In the genomic region with DNA sequence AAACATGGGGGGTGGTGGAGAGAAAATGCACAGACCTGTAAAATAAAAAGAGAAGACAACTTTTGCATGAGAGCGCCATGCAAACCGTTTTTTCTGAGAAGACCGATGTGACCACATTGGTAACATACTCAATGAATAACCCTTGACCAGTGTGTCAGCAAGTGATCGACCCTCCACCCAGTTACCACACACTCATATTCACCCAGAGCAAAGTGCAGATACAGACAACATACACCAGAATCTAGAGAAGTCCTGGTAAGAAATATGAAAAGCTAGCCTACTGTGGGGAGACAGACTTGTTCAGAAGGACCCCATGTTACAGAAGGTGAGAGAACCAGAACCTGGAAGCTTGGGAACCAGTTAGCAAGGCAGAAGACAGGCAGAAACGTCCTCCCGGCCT, we compare ENCODE assay signal across 8 mouse cellular contexts. TPM values are rescaled to one million over a fixed set of nuclear protein-coding genes. Genes with fewer than 3 reads are reported as not detected.
DNase-seq lines count a peak whose midpoint lies in the region; ATAC-seq and TF ChIP-seq lines count a peak whose summit lies in the region.

No protein-coding gene starts in this region.

- no peaks in the 10 kb centered on the region for H3K9me3 ChIP-seq in heart, embryonic 16.5 days (replicated peaks; ENCODE audit: control insufficient read depth, low read length)
- no peaks in the 10 kb centered on the region for H3K9me3 ChIP-seq in embryonic facial prominence, embryonic 12.5 days
- no peaks in the 10 kb centered on the region for H3K9me3 ChIP-seq in hindbrain, embryonic 15.5 days
- H3K9me3 ChIP-seq in midbrain, postnatal 0 days (ENCODE audit: low read length) = no peaks in the 10 kb centered on the region

- no peaks in the 10 kb centered on the region for H3K36me3 ChIP-seq in heart, embryonic 16.5 days (ENCODE audit: control insufficient read depth, insufficient read depth)
- H3K36me3 ChIP-seq in embryonic facial prominence, embryonic 12.5 days = no peaks in the 10 kb centered on the region
- 0 out of 2 replicates have a peak, but pooled peaks cover 6% of the 10 kb centered on the region for H3K36me3 ChIP-seq in hindbrain, embryonic 15.5 days
- 0 out of 2 replicates have a peak, but pooled peaks cover 4% of the 10 kb centered on the region for H3K36me3 ChIP-seq in midbrain, postnatal 0 days (ENCODE audit: insufficient read depth, low read length)

- H3K27me3 ChIP-seq in heart, embryonic 16.5 days (ENCODE audit: control insufficient read depth, insufficient read depth, low read length) = peaks cover 38% of the 10 kb centered on the region
- no peaks in the 10 kb centered on the region for H3K27me3 ChIP-seq in embryonic facial prominence, embryonic 12.5 days
- peaks cover 13% of the 10 kb centered on the region for H3K27me3 ChIP-seq in hindbrain, embryonic 15.5 days
- no peaks in the 10 kb centered on the region for H3K27me3 ChIP-seq in midbrain, postnatal 0 days (ENCODE audit: insufficient read depth, low read length)

- no peak overlapping the region; the same call in 1 of the 2 replicates for H3K9ac ChIP-seq in heart, embryonic 16.5 days (ENCODE audit: low read length)
- no peak overlapping the region for H3K9ac ChIP-seq in embryonic facial prominence, embryonic 12.5 days
- no peak overlapping the region for H3K9ac ChIP-seq in hindbrain, embryonic 15.5 days
- H3K9ac ChIP-seq in midbrain, postnatal 0 days (replicated peaks; ENCODE audit: low read length, poor library complexity, severe bottlenecking) = no peak overlapping the region

- peaks cover 18% of the 10 kb centered on the region for H3K4me1 ChIP-seq in heart, embryonic 16.5 days (ENCODE audit: control insufficient read depth, insufficient read depth, low read length)
- H3K4me1 ChIP-seq in embryonic facial prominence, embryonic 12.5 days = peaks cover 13% of the 10 kb centered on the region; the same call in 1 of the 2 replicates
- H3K4me1 ChIP-seq in hindbrain, embryonic 15.5 days (replicated peaks) = peaks cover 28% of the 10 kb centered on the region
- peaks cover 8% of the 10 kb centered on the region; the same call in 1 of the 2 replicates for H3K4me1 ChIP-seq in midbrain, postnatal 0 days (ENCODE audit: insufficient read depth, low read length)

- peak overlapping the region; percentile 69 for H3K4me2 ChIP-seq in heart, embryonic 16.5 days (ENCODE audit: low read depth, low read length)
- peak overlapping the region; percentile 70 for H3K4me2 ChIP-seq in embryonic facial prominence, embryonic 12.5 days (replicated peaks)
- H3K4me2 ChIP-seq in hindbrain, embryonic 15.5 days = peak overlapping the region; percentile 67
- H3K4me2 ChIP-seq in midbrain, postnatal 0 days (ENCODE audit: low read depth, low read length, poor library complexity, severe bottlenecking) = peak overlapping the region; percentile 84

- intact Hi-C loops in heart, postnatal 10 days (cut with DNase I) = no loop called here

- H3K4me3 ChIP-seq in heart, embryonic 16.5 days (ENCODE audit: low read length) = peak overlapping the region; percentile 54
- H3K4me3 ChIP-seq in embryonic facial prominence, embryonic 12.5 days = peak overlapping the region; percentile 63; the same call in 1 of the 2 replicates
- peak overlapping the region; percentile 88 for H3K4me3 ChIP-seq in hindbrain, embryonic 15.5 days
- H3K4me3 ChIP-seq in midbrain, postnatal 0 days (ENCODE audit: low read depth, low read length) = peak overlapping the region; percentile 79; the same call in 1 of the 2 replicates

- no peak for ATAC-seq in heart, embryonic 16.5 days (replicated peaks; ENCODE audit: extremely low read depth, insufficient read depth, low FRiP score)
- ATAC-seq in embryonic facial prominence, embryonic 12.5 days (ENCODE audit: insufficient number of reproducible peaks, insufficient read depth, low FRiP score, low TSS enrichment) = peak; percentile 13; the same call in 1 of the 2 replicates
- peak; percentile 25 for ATAC-seq in hindbrain, embryonic 15.5 days (ENCODE audit: low FRiP score, low read depth)
- no peak for ATAC-seq in midbrain, postnatal 0 days (ENCODE audit: low FRiP score)

- H3K27ac ChIP-seq in heart, embryonic 16.5 days (ENCODE audit: low read length) = no peak overlapping the region
- H3K27ac ChIP-seq in embryonic facial prominence, embryonic 12.5 days = peak overlapping the region; percentile 92
- no peak overlapping the region for H3K27ac ChIP-seq in hindbrain, embryonic 15.5 days (replicated peaks)
- no peak overlapping the region for H3K27ac ChIP-seq in midbrain, postnatal 0 days (ENCODE audit: low read depth, low read length)

- DNase-seq in heart, postnatal 10 days = no peak
- DNase-seq in midbrain, postnatal 0 days (ENCODE audit: low spot score) = no peak
- no peak for DNase-seq in thymus, postnatal 10 days (ENCODE audit: low spot score in 2 of 2)
- DNase-seq in spleen, postnatal 4 days (ENCODE audit: low spot score in 2 of 2) = no peak
- no peak for DNase-seq in layer of hippocampus, postnatal 14 days (ENCODE audit: low spot score in 2 of 2)

- 46% methylated on average over 6 of the region's 6 CpGs for WGBS in heart, embryonic 16.5 days
- 51% methylated on average over 6 of the region's 6 CpGs for WGBS in embryonic facial prominence, embryonic 12.5 days
- 54% methylated on average over 6 of the region's 6 CpGs for WGBS in hindbrain, embryonic 15.5 days
- 42% methylated on average over 6 of the region's 6 CpGs for WGBS in midbrain, postnatal 0 days

- TF ChIP-seq CTCF in midbrain, postnatal 0 days (IDR thresholded peaks at IDR 0.05) = no peak

RNA-seq across cellular contexts. Expression of gene Cacng7, which starts 1.6 kb away (rescaled TPM):
- polyA plus RNA-seq in heart, embryonic 16.5 days (2015; fragmentation: Nextera tagmentation; extraction: Ambion mirVana) = 0.16 TPM in 1 of 2 replicates, not detected in the other
- 1 to 10 TPM; 7.7 to 9.7 TPM for total RNA-seq in heart, postnatal 10 days (2021)
- polyA plus RNA-seq in embryonic facial prominence, embryonic 12.5 days (2016; fragmentation: Nextera tagmentation; extraction: Ambion mirVana) = 3.7 TPM in 2 replicates
- polyA plus RNA-seq in hindbrain, embryonic 15.5 days (2015; fragmentation: Nextera tagmentation; extraction: Ambion mirVana) = 3.9 and 4.1 TPM in 2 replicates
- total RNA-seq in midbrain, postnatal 0 days (2014; rRNA removed) = 78.5 and 115 TPM in 2 replicates
- 2.9 and 3.7 TPM in 2 replicates for polyA plus RNA-seq in midbrain, postnatal 0 days (2015; fragmentation: Nextera tagmentation; extraction: Ambion mirVana)
- total RNA-seq in layer of hippocampus, postnatal 14 days (2021) = 100 to 1,000 TPM; 115 to 121 TPM

RNA-seq across cellular contexts. Expression of gene Prkcg, which starts 42.2 kb away (rescaled TPM):
- polyA plus RNA-seq in heart, embryonic 16.5 days (2015; fragmentation: Nextera tagmentation; extraction: Ambion mirVana) = 0.32 and 0.33 TPM in 2 replicates
- total RNA-seq in heart, postnatal 10 days (2021) = 1 to 10 TPM; 3.4 to 6.9 TPM
- polyA plus RNA-seq in embryonic facial prominence, embryonic 12.5 days (2016; fragmentation: Nextera tagmentation; extraction: Ambion mirVana) = 0.12 and 0.19 TPM in 2 replicates
- polyA plus RNA-seq in hindbrain, embryonic 15.5 days (2015; fragmentation: Nextera tagmentation; extraction: Ambion mirVana) = 2.0 and 2.1 TPM in 2 replicates
- total RNA-seq in midbrain, postnatal 0 days (2014; rRNA removed) = 11.5 and 12.5 TPM in 2 replicates
- 6.0 and 7.4 TPM in 2 replicates for polyA plus RNA-seq in midbrain, postnatal 0 days (2015; fragmentation: Nextera tagmentation; extraction: Ambion mirVana)
- 100 to 1,000 TPM; 591 TPM for total RNA-seq in layer of hippocampus, postnatal 14 days (2021)

RNA-seq across cellular contexts. Expression of gene Myadm, which starts 42.3 kb away (rescaled TPM):
- polyA plus RNA-seq in heart, embryonic 16.5 days (2015; fragmentation: Nextera tagmentation; extraction: Ambion mirVana) = 220 and 238 TPM in 2 replicates
- total RNA-seq in heart, postnatal 10 days (2021) = 100 to 1,000 TPM; 266 to 279 TPM
- polyA plus RNA-seq in embryonic facial prominence, embryonic 12.5 days (2016; fragmentation: Nextera tagmentation; extraction: Ambion mirVana) = 34.4 and 38.0 TPM in 2 replicates
- 37.8 and 40.7 TPM in 2 replicates for polyA plus RNA-seq in hindbrain, embryonic 15.5 days (2015; fragmentation: Nextera tagmentation; extraction: Ambion mirVana)
- total RNA-seq in midbrain, postnatal 0 days (2014; rRNA removed) = 27.4 and 39.4 TPM in 2 replicates
- 24.2 and 27.2 TPM in 2 replicates for polyA plus RNA-seq in midbrain, postnatal 0 days (2015; fragmentation: Nextera tagmentation; extraction: Ambion mirVana)
- total RNA-seq in layer of hippocampus, postnatal 14 days (2021) = 100 to 1,000 TPM; 119 TPM

RNA-seq across cellular contexts. Expression of gene Cacng8, which starts 59.3 kb away (rescaled TPM):
- polyA plus RNA-seq in heart, embryonic 16.5 days (2015; fragmentation: Nextera tagmentation; extraction: Ambion mirVana) = 0.07 and 0.46 TPM in 2 replicates
- not detected for total RNA-seq in heart, postnatal 10 days (2021)
- polyA plus RNA-seq in embryonic facial prominence, embryonic 12.5 days (2016; fragmentation: Nextera tagmentation; extraction: Ambion mirVana) = 7.3 and 7.5 TPM in 2 replicates
- polyA plus RNA-seq in hindbrain, embryonic 15.5 days (2015; fragmentation: Nextera tagmentation; extraction: Ambion mirVana) = 11.5 and 14.6 TPM in 2 replicates
- total RNA-seq in midbrain, postnatal 0 days (2014; rRNA removed) = 44.0 and 59.0 TPM in 2 replicates
- 20.8 and 21.4 TPM in 2 replicates for polyA plus RNA-seq in midbrain, postnatal 0 days (2015; fragmentation: Nextera tagmentation; extraction: Ambion mirVana)
- total RNA-seq in layer of hippocampus, postnatal 14 days (2021) = 100 to 1,000 TPM; 388 to 402 TPM

Comparison
In these comparisons a context has a peak if more than half of its experiments do, and no peak if none do; other contexts are left out.
1. ATAC-seq: peak in embryonic facial prominence, embryonic 12.5 days (single experiment) and hindbrain, embryonic 15.5 days (single experiment); none in heart, embryonic 16.5 days (single experiment) and midbrain, postnatal 0 days (single experiment).
2. Peak in every context shown above with its lines, with median percentiles within 50 percentile points of each other: H3K4me2 ChIP-seq and H3K4me3 ChIP-seq.